Mouse (Mus musculus): ENCODE measurements around the gene Btg1.

Gene Btg1

DNA sequence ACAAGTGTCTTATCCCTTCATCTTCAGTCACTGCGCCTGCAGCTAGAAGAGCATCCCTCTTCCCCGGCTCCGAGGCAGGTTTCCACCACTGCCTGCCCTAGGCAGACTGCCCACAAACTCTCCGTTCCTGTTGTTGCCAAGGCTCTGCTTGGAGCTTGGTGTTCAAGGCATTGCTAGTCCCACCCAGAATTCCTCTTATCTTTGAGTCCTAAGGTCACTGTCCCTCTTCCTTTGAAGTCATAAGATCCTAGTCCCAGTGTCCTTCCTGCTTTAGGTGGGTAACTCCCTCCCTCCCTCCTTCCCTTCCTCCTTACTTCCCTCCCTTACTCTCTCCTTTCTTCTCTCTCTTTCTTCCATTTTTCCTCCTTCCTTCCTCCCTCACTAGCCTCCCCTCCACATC, 46.2 kb downstream of the Btg1 start:
- no peak for DNase-seq (ENCODE audit: low read depth, low spot score)

DNA sequence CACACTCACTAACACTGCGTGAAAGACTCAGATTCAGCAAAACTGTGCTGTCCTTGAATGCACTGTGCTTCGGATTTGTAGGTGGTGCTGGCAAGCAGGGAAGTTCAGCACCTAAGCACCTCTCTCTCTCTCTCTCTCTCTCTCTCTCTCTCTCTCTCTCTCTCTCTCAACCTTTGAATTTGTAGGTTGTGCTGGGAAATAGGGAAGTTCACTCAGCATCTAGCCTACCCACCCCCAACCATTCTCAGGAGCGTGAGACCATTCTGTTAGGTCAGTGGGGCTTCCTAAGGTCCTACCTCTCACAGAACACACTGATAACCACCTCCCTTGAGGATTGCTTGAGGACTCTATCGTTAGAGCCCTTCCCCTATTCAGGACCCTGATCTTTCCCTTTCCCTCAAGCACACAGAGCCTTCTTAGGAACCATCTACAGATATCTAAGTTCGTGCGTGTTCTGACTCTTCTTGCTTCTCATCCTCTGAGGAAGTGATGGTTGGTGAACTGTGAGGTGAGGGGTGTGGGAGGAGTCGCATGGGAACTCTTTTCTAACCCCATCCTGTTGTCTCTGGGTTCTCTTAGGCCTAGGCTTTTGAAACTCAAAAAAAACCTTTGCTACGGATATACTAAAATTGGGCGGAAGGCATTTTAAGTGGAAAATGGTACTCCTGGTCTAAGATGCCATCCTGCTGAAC, 47.1 kb downstream of the Btg1 start:
- no peak for DNase-seq (ENCODE audit: low read depth, low spot score)
